Mouse (Mus musculus) hindbrain, embryonic 13.5 days (tissue): ENCODE data around the gene Gm10972. TPM values are rescaled to one million over a fixed set of nuclear protein-coding genes. Genes with fewer than 3 reads are reported as not detected.
"Not testable (repeated sequence)": the region's sequence is repeated elsewhere in the genome, so short reads cannot be mapped to it uniquely, and the experiment has no call there.

Experiments
- ATAC-seq: fragments of 200-750 bp; cut with Nextera tagmentation; 2 replicates; pipeline ENCODE4 v1.8.0; 2017; ENCODE audit warnings: moderate TSS enrichment; ENCODE audit not compliant: low FRiP score
- H3K27ac ChIP-seq: fragments of 300-500 bp; sonication (generic); 2 replicates; pipeline ENCODE4 v1.5.1; 2015; ENCODE audit warnings: inconsistent platforms, mild to moderate bottlenecking, moderate library complexity
- H3K27me3 ChIP-seq: fragments of 300-500 bp; sonication (generic); 2 replicates; pipeline ENCODE4 v1.6.1; 2015; ENCODE audit warnings: mild to moderate bottlenecking, inconsistent platforms
- H3K36me3 ChIP-seq: fragments of 300-500 bp; sonication (generic); 2 replicates; pipeline ENCODE4 v1.6.1; 2015; ENCODE audit warnings: mild to moderate bottlenecking, inconsistent platforms
- H3K4me1 ChIP-seq: fragments of 300-500 bp; sonication (generic); replicated peaks from 2 replicates; pipeline ENCODE4 v1.6.1; 2015; ENCODE audit warnings: inconsistent platforms
- H3K4me2 ChIP-seq: fragments of 300-500 bp; sonication (generic); 2 replicates; pipeline ENCODE4 v1.6.1; 2015; ENCODE audit warnings: inconsistent platforms, mild to moderate bottlenecking, moderate library complexity
- H3K4me3 ChIP-seq: fragments of 300-500 bp; sonication (generic); 2 replicates; pipeline ENCODE4 v1.5.1; 2015; ENCODE audit warnings: mild to moderate bottlenecking, inconsistent platforms
- H3K9ac ChIP-seq: fragments of 300-500 bp; sonication (generic); 2 replicates; pipeline ENCODE4 v1.6.1; 2015; ENCODE audit warnings: mild to moderate bottlenecking, inconsistent platforms
- H3K9me3 ChIP-seq: fragments of 300-500 bp; sonication (generic); 2 replicates; pipeline ENCODE4 v1.6.1; 2016; ENCODE audit warnings: inconsistent platforms
- WGBS: fragments of 180-500 bp; shearing (Covaris S2); methylation state at CpG from one replicate; pipeline ENCODE4 v1.1.7; 2015; 5-methylcytosine and 5-hydroxymethylcytosine counted together
- polyA plus RNA-seq: library from polyadenylated mRNA; unstranded; fragments of >200 nt; fragmentation: Nextera tagmentation; extraction: Ambion mirVana; gene quantifications from 2 replicates; pipeline ENCODE4 v1.2.1, GENCODE M21; 2015

Gm10972 gene
- polyA plus RNA-seq, 1 experiment from 2014 or later = not detected

DNA sequence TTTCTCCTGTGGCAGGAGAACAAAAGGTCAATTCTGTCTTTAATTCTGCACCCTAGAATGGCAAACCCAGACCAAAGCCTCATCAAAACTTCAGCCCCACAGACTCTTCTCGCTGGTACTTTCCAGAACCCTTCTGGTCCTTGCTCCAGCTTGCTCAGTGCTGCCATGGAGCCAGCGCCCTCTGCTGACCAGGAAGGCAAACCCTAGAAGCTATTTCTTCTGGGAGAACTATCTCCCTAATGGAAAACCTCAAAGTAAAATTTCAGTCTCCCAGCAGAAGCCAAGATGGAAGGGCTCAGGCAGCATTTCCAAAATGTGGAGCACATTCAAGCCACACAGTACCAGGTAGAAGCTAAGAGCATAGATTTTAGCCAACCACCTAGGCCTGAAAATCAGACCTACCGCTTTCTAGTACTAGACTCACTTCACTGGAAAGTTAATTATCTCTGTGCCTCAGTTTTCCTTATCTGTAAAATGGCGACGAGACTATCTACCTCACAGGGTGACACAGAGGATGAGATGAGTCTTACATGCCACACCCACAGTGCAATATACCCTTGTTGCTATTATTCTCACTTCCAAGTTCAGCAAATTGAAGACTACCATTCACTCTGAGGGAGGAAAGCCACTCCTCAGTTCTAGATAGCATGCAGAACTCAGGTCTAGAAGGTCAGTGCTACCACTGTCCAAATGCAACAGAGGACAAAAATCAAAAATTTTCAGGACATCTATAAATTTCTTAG lies 22.3 kb downstream of the Gm10972 start:
- not testable (repeated sequence) for ATAC-seq, H3K9me3 ChIP-seq, H3K4me3 ChIP-seq, H3K9ac ChIP-seq, H3K27ac ChIP-seq, H3K4me2 ChIP-seq, H3K36me3 ChIP-seq, H3K27me3 ChIP-seq, H3K4me1 ChIP-seq
- WGBS = 73% methylated on average over 4 of the region's 5 CpGs

DNA sequence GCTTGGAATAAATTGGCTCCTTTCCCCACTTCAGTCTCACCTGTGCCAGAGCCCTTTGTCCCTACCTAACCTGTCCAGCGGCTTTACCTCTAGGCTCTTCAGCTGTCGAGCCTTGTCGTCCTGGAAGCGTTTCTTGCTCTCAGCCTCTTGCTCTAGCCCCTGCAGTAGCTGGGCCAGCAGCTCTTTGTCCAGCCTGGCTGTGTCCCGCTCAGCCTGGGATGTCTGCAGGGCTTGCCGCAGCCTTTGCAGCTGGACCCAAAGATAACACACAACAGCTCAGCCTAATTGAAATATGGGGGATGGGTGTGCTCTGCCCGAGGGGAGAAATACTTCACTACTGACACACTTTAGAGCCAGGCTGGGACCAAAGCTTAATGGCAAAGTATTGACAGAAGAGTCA lies 23.0 kb downstream of the Gm10972 start:
- not testable (repeated sequence) for H3K9ac ChIP-seq, H3K4me3 ChIP-seq, H3K4me2 ChIP-seq, ATAC-seq, H3K4me1 ChIP-seq, H3K36me3 ChIP-seq, H3K27ac ChIP-seq, H3K9me3 ChIP-seq, H3K27me3 ChIP-seq
- WGBS = 58% methylated on average over 7 of the region's 7 CpGs

DNA sequence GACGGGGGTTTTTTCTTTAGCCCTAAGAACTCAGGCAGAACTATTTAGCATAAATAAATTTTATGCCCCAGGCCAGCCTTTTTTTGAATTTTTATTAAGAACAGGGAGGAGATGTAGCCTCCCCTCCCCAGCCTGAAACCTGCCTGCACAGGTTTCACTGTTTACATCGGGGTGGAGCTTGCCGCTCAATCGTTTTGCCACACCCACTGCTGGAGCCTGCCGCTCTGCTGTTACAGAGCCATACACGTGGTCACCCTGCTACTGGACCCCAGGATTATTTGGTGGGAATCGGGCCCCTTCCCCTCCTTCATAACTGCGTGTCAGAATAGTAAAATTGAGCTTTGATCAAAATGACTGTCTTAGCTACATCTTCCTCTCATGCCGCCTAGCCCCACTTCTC lies 32.2 kb downstream of the Gm10972 start:
- ATAC-seq, H3K4me2 ChIP-seq: not testable (repeated sequence)

DNA sequence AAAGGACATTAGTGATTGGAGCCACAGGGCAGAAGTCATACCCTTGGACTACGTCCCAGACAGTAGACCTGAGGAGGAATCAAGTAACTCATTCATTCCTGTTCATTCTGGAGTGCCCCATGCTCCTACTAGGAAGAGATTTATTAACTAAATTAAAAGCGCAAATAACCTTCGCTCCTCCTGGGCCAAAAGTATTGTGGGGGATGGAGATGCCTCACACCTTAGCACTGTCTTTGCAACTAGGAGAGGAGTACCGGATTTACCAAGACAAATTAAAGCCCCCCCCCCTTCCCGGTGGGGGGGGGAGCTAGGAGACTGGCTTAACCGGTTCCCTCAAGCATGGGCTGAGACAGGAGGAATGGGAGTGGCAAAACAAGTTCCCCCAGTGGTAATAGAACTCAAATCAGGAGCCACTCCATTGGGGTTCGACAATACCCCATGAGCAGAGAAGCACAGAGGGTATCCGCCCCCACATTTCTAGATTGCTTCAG lies 36.5 kb downstream of the Gm10972 start:
- H3K9me3 ChIP-seq = no peaks in the 10 kb centered on the region
- no peaks in the 10 kb centered on the region for H3K27me3 ChIP-seq
- H3K4me1 ChIP-seq = no peaks in the 10 kb centered on the region
- ATAC-seq = no peak
- WGBS = 73% methylated on average over 8 of the region's 8 CpGs
- H3K4me2 ChIP-seq = no peak overlapping the region
- no peak overlapping the region for H3K27ac ChIP-seq
- H3K9ac ChIP-seq = no peak overlapping the region
- no peak overlapping the region for H3K4me3 ChIP-seq
- no peaks in the 10 kb centered on the region for H3K36me3 ChIP-seq

More for the DNA sequence above, 32.2 kb downstream of the Gm10972 start:
- H3K36me3 ChIP-seq, H3K9me3 ChIP-seq, H3K4me3 ChIP-seq, H3K27me3 ChIP-seq, H3K9ac ChIP-seq, H3K4me1 ChIP-seq, H3K27ac ChIP-seq: not testable (repeated sequence)
- WGBS = 86% methylated on average over 9 of the region's 9 CpGs

DNA sequence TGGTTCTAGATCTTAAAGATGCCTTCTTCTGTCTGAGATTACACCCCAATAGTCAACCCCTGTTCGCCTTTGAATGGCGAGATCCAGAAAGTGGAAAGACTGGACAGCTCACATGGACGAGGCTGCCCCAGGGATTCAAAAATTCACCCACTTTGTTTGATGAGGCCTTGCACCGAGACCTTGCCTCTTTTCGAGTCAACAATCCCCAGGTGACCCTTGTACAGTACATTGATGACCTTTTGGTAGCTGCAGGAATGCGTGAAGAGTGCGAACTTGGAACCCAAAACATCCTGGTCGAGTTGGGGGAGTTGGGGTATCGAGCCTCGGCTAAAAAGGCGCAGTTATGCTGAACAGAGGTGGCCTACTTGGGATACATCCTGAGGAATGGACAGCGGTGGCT lies 37.1 kb downstream of the Gm10972 start:
- H3K36me3 ChIP-seq, H3K27me3 ChIP-seq, ATAC-seq, H3K27ac ChIP-seq, H3K4me3 ChIP-seq, H3K4me1 ChIP-seq, H3K9ac ChIP-seq, H3K9me3 ChIP-seq, H3K4me2 ChIP-seq: not testable (repeated sequence)
- WGBS = 92% methylated on average over 12 of the region's 12 CpGs

DNA sequence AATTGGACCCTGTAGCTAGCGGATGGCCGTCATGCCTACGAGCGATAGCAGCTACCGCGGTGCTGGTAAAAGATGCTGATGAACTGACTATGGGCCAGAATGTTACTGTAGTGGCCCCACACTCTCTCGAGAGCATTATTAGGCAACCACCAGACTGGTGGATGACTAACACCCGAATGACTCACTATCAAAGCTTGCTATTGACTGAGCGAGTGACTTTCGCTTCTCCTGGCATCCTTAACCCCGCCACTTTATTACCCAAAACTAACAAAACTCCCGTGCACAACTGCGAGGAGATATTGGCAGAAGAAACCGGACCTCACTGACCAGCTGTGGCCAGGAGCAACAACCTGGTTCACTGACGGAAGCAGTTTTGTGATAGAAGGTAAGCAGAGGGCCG lies 37.9 kb downstream of the Gm10972 start:
- no peak overlapping the region for H3K27ac ChIP-seq
- no peaks in the 10 kb centered on the region for H3K9me3 ChIP-seq
- no peaks in the 10 kb centered on the region for H3K4me1 ChIP-seq
- no peak overlapping the region for H3K4me3 ChIP-seq
- 92% methylated on average over 16 of the region's 16 CpGs for WGBS
- no peak overlapping the region for H3K4me2 ChIP-seq
- no peak for ATAC-seq
- H3K9ac ChIP-seq = no peak overlapping the region
- H3K36me3 ChIP-seq = no peaks in the 10 kb centered on the region
- no peaks in the 10 kb centered on the region for H3K27me3 ChIP-seq

DNA sequence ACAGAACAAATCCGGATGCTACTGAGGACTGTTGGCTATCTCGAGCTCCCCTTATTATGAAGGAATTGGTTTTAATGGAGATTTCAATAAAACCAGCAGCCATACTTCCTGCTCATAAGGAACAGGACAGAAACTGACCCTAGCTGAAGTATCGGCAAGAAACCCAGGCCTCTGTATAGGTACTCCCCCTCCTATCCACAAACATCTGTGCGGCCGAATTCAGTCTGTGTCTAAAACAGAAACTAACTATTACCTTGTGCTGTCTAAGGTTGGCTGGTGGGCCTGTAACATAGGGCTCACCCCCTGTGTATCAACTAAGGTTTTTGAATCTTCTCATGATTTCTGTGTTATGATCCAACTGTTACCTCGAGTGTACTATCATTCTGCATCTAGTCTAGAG lies 40.7 kb downstream of the Gm10972 start:
- 90% methylated on average over 6 of the region's 6 CpGs for WGBS
- H3K36me3 ChIP-seq = no peaks in the 10 kb centered on the region
- no peak overlapping the region for H3K27ac ChIP-seq
- H3K27me3 ChIP-seq = no peaks in the 10 kb centered on the region
- H3K9me3 ChIP-seq = no peaks in the 10 kb centered on the region
- no peak overlapping the region for H3K9ac ChIP-seq
- H3K4me2 ChIP-seq = no peak overlapping the region
- H3K4me3 ChIP-seq = no peak overlapping the region
- ATAC-seq = no peak
- H3K4me1 ChIP-seq = no peaks in the 10 kb centered on the region

DNA sequence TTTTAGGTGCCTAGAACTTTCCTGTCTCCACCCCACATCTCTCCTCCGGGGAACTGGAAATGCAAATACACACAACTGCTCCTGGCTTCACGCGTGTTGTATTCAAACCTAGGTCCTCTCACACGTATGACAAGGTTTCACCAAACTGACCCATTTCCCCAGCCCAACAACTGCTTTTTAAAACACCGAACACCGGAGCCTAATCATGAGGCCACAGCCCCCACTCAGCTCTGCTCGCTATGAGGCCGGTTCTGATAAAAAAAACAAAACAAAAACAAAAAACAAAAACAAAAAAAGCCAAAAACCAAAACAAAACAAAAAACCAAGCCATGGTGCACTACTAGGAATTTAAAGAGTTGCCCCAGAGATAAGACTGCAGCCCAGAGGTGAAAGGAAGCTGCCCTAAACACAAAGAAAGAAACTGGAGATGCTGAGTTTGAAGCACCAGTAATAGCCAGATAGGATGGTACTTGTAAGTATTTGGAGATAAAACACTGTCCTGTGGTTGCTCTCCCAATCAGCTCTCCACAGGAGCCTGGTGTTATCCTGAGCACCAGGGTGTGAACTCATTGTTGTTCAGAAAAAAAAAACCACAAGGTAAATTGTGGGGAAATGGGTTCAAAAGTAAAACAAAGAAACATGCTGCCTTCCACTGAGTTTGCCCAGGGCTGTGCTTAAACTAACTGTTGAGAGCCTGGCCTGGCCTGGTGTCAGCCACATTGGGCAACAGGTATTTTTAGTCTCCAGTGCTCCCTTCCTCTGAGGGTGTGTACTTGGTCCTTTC lies 43.3 kb downstream of the Gm10972 start:
- not testable (repeated sequence) for H3K27me3 ChIP-seq, H3K4me1 ChIP-seq, H3K36me3 ChIP-seq, ATAC-seq, H3K4me2 ChIP-seq, H3K9me3 ChIP-seq, H3K4me3 ChIP-seq, H3K27ac ChIP-seq, H3K9ac ChIP-seq
- WGBS = 90% methylated on average over 8 of the region's 8 CpGs

DNA sequence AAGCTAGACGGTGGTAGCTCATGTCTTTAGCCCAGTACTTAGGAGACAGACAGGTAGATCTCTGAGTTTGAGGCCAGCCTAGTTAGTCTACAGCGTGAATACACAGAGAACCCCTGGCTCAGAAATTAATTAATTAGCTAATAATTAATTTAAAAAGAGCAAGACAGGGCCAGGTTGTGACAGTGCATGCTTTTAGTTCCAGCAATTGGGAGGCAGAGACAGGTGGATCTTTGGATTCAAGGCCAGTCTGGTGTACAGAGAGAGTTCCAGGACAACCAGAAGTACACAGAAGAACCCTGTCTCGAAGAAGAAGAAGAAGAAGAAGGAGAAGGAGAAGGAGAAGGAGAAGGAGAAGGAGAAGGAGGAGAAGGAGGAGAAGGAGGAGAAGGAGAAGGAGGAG lies 45.8 kb downstream of the Gm10972 start:
- not testable (repeated sequence) for H3K4me3 ChIP-seq, H3K27ac ChIP-seq, ATAC-seq, H3K36me3 ChIP-seq, H3K4me2 ChIP-seq, H3K4me1 ChIP-seq, H3K9me3 ChIP-seq, H3K9ac ChIP-seq, H3K27me3 ChIP-seq
- WGBS = 89% methylated on average over 3 of the region's 3 CpGs

DNA sequence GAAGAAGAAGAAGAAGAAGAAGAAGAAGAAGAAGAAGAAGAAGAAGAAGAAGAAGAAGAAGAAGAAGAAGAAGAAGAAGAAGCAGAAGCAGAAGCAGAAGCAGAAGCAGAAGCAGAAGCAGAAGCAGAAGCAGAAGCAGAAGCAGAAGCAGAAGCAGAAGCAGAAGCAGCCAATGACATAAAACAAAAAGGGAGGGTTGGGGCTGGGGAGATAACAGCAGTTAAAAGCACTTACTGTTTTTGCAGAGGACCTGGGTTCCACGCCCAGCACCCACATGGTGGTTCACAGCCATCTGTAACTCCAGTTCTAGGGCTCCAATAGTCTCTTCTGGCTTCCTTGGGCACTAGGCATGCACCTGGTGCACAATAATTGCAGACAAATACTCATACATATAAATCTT lies 46.3 kb downstream of the Gm10972 start:
- H3K27ac ChIP-seq, H3K4me3 ChIP-seq, H3K4me1 ChIP-seq, H3K9ac ChIP-seq, H3K9me3 ChIP-seq, H3K27me3 ChIP-seq, H3K36me3 ChIP-seq, H3K4me2 ChIP-seq, ATAC-seq: not testable (repeated sequence)
- WGBS = 71% methylated on average over 1 of the region's 1 CpGs

DNA sequence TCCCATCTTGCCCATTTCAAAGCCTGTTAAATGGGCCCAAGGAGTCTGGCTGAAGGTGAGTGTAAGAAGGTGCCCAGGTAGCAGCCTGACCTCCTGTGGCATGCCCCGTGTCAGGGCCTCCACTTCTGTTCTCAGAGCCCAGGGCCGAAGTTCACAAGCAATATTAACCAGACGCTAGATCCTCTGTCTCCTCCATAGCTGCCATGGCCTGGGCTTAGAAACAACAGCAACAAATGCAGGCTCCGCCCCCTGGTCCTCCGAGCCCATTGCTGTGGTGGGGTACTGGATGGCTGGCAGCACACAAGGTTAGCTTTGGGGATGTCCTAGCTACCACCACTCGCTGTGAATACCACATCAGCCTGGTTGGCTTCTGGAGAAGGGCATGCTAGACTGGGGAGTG lies 47.2 kb downstream of the Gm10972 start:
- not testable (repeated sequence) for ATAC-seq, H3K36me3 ChIP-seq, H3K9me3 ChIP-seq, H3K4me3 ChIP-seq, H3K4me1 ChIP-seq, H3K9ac ChIP-seq, H3K4me2 ChIP-seq, H3K27ac ChIP-seq, H3K27me3 ChIP-seq
- 62% methylated on average over 6 of the region's 6 CpGs for WGBS

DNA sequence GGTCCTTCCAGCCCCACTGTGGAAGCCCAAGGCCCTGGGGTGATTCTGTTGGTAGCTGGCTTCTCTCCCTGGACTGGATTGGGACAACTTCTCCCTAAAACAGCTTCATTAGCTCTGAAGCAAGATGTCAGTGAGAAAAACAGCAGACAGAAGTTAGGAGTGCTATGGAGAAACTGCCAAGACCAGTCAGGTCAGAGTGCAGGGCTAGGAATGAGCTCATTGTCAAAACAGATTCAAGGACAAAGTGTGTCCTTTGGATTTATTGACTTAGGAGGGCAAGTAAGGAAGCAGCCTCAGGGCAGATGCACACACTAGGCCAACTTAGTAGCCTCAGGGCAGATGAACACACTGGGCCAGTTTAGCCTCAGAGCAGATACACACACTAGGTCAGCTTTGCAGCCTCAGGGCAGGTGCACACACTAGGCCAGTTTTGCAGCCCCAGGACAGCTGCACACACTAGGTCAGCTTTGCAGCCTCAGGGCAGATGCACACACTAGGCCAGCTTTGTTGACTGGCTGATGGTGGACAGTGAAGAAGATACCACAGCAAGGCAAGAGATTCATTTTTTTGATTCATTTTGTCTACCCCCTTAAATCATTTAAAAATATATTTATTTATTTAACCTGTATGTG lies 47.8 kb downstream of the Gm10972 start:
- Histone ChIP-seq H3K27ac (no peak overlapping the region), H3K27me3 (no peaks in the 10 kb centered on the region), H3K9me3 (no peaks in the 10 kb centered on the region), H3K4me3 (no peak overlapping the region), H3K36me3 (no peaks in the 10 kb centered on the region), H3K9ac (no peak overlapping the region), H3K4me2 (no peak overlapping the region), H3K4me1 (no peaks in the 10 kb centered on the region)
- ATAC-seq = no peak
